Mouse (Mus musculus) stomach, embryonic 14.5 days (tissue): ENCODE measurements around the gene Mapk14. TPM values are rescaled to one million over a fixed set of nuclear protein-coding genes. Genes with fewer than 3 reads are reported as not detected.

Experiments used
- ATAC-seq: fragments of 200-750 bp; cut with Nextera tagmentation; 2 replicates; pipeline ENCODE4 v1.8.0; 2017; ENCODE audit warnings: low read depth, moderate TSS enrichment; ENCODE audit not compliant: insufficient number of reproducible peaks, insufficient read depth, low FRiP score
- H3K27ac ChIP-seq: fragments of 300-500 bp; sonication (generic); 2 replicates; pipeline ENCODE4 v1.5.1; 2014; ENCODE audit warnings: mild to moderate bottlenecking, low read length, moderate library complexity, mixed read lengths
- H3K27me3 ChIP-seq: fragments of 300-500 bp; sonication (generic); 2 replicates; pipeline ENCODE4 v1.6.1; 2014; ENCODE audit warnings: low read length, control low read depth, mixed read lengths; ENCODE audit not compliant: control insufficient read depth, insufficient read depth
- H3K36me3 ChIP-seq: fragments of 300-500 bp; sonication (generic); 2 replicates; pipeline ENCODE4 v1.6.1; 2014; ENCODE audit warnings: mild to moderate bottlenecking, control low read depth, low read length, moderate library complexity, mixed read lengths; ENCODE audit not compliant: control insufficient read depth, insufficient read depth
- H3K4me1 ChIP-seq: fragments of 300-500 bp; sonication (generic); 2 replicates; pipeline ENCODE4 v1.6.1; 2014; ENCODE audit warnings: low read length, control low read depth, mixed read lengths; ENCODE audit not compliant: control insufficient read depth, insufficient read depth
- H3K4me2 ChIP-seq: fragments of 300-500 bp; sonication (generic); replicated peaks from 2 replicates; pipeline ENCODE4 v1.6.1; 2014; ENCODE audit warnings: low read depth, low read length, control low read depth
- H3K4me3 ChIP-seq: fragments of 300-500 bp; sonication (generic); 2 replicates; pipeline ENCODE4 v1.5.1; 2014; ENCODE audit warnings: low read depth, low read length, control low read depth
- H3K9ac ChIP-seq: fragments of 300-500 bp; sonication (generic); replicated peaks from 2 replicates; pipeline ENCODE4 v1.6.1; 2014; ENCODE audit warnings: low read depth, mild to moderate bottlenecking, control low read depth, low read length, moderate library complexity, mixed read lengths
- H3K9me3 ChIP-seq: fragments of 300-500 bp; sonication (generic); 2 replicates; pipeline ENCODE4 v1.6.1; 2016; ENCODE audit warnings: low read depth, low read length, control low read depth; ENCODE audit not compliant: control insufficient read depth
- WGBS: fragments of 180-500 bp; shearing (Covaris S2); extraction: QIAGEN DNeasy Blood & Tissue Kit; methylation state at CpG from one replicate; pipeline ENCODE4 v1.1.7; 2014; 5-methylcytosine and 5-hydroxymethylcytosine counted together
- polyA plus RNA-seq: library from polyadenylated mRNA; unstranded; fragments of >200 nt; fragmentation: Nextera tagmentation; extraction: Ambion mirVana; gene quantifications from 2 replicates; pipeline ENCODE4 v1.2.1, GENCODE M21; 2014

Gene Mapk14
- polyA plus RNA-seq, 1 experiment from 2014 or later = 53.4 TPM

DNA sequence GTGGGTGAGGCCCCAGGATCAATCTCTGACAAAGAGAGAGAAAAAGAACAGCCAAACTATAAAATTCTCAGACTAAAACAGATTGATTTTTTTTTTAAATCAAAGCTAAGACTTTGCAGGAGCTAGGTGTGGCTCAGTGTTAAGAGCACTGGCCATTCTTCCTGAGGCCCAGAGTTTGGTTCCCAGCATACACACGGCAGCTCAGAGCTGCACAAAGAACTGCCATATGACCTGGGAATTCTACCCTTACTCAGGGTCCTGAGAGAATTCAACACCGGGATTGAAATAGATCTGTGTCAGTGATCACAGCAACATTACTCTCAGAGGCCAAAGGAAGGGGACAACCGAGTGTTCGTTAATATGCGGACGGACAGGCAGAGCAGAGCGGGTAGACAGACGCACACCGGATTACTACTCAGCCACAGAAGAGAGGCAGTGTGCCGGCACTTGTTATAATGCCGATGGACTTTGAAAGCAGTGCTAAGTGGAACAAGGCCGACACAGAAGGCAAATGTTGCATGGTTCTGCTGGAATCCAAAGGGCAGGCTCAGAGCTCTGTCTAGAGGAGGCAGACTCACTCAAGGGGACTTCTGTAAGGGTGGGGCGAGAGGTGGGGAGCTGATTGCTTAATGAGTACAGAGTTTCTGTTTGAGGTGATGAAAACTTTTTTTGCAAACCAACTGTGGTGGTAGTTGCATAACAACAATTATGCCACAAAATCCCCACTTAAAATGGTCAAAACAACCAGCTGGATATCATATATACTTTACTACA lies 8.6 kb upstream of the Mapk14 start:
- H3K4me2 ChIP-seq = no peak overlapping the region
- ATAC-seq = no peak
- no peaks in the 10 kb centered on the region for H3K27me3 ChIP-seq
- no peak overlapping the region for H3K4me3 ChIP-seq
- 80% methylated on average over 13 of the region's 13 CpGs for WGBS
- H3K4me1 ChIP-seq = no peaks in the 10 kb centered on the region
- H3K36me3 ChIP-seq = no peaks in the 10 kb centered on the region
- no peaks in the 10 kb centered on the region for H3K9me3 ChIP-seq
- H3K27ac ChIP-seq = no peak overlapping the region
- no peak overlapping the region for H3K9ac ChIP-seq

DNA sequence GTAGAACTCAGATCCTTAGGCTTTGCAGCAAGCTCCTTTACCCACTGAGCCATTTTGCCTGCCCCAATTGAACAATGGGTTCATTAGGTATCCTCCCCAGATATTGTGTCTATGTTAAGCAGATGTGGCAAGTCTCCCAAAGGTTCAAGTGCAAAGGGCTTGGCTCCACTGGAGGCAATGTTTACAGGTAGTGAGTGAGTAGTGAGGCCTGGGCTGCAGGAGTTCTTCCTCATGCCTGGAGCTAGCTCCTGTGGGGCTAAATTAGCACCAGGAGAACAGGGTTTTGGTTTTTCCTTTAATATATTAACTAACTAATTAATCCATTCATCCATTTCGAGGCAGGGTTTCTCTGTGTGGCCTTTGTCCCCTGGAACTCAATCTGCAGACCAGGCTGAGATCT lies 7.5 kb upstream of the Mapk14 start:
- Histone ChIP-seq H3K4me3 (no peak overlapping the region), H3K9ac (no peak overlapping the region), H3K4me2 (no peak overlapping the region), H3K9me3 (no peaks in the 10 kb centered on the region), H3K27ac (no peak overlapping the region), H3K36me3 (no peaks in the 10 kb centered on the region), H3K27me3 (0 out of 2 replicates have a peak, but pooled peaks cover 2% of the 10 kb centered on the region), H3K4me1 (no peaks in the 10 kb centered on the region)
- no peak for ATAC-seq
- 68% methylated on average over 1 of the region's 1 CpGs for WGBS

DNA sequence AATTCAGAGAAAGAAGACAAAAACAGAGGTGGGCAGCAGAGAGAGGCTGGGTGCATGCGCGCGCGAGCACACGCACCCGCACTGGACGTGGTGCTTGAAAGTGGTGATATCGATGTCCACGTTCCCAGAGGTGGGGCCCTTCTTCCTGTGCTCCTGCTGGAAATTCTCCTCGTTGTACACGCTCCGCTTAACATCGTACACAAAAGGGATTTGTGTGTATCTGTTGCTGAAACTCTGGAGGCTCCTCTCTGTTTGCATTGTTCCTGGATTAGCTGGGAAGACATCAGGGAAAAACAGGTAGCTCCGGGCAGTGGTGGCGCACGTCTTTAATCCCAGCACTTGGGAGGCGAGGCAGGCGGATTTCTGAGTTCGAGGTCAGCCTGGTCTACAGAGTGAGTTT lies 6.5 kb upstream of the Mapk14 start:
- ATAC-seq = no peak
- WGBS = 86% methylated on average over 19 of the region's 19 CpGs
- no peak overlapping the region for H3K4me3 ChIP-seq

DNA sequence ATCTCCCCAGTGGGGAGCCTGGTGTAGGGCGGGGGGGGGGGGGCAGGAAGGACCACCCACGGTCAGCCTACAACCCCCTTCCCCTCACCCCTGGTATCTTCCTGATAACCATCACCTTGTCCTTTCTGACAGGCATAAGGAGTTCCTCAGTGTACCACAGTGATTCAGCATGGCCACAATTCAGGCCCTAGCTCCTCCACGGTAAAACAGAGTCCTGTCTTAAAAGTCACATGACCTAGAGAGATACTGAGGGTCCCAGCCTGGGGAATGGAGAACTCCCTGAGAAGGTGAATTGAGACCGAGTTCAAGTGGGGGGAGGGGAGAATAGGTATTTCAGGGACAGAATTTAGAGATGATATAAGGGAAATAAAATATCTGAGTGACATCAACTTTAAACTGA lies 3.8 kb upstream of the Mapk14 start:
- no peak overlapping the region for H3K4me2 ChIP-seq
- 40% methylated on average over 4 of the region's 4 CpGs for WGBS
- ATAC-seq = no peak
- H3K27ac ChIP-seq = no peak overlapping the region
- no peak overlapping the region for H3K4me3 ChIP-seq
- no peak overlapping the region for H3K9ac ChIP-seq
- no peaks in the 10 kb centered on the region for H3K36me3 ChIP-seq
- no peaks in the 10 kb centered on the region for H3K9me3 ChIP-seq
- H3K4me1 ChIP-seq = peaks cover 5% of the 10 kb centered on the region; the same call in 1 of the 2 replicates
- H3K27me3 ChIP-seq = 0 out of 2 replicates have a peak, but pooled peaks cover 2% of the 10 kb centered on the region

More for the DNA sequence above, 6.5 kb upstream of the Mapk14 start:
- Histone ChIP-seq H3K9me3 (no peaks in the 10 kb centered on the region), H3K4me1 (peaks cover 3% of the 10 kb centered on the region; the same call in 1 of the 2 replicates), H3K4me2 (no peak overlapping the region), H3K36me3 (no peaks in the 10 kb centered on the region), H3K27me3 (0 out of 2 replicates have a peak, but pooled peaks cover 2% of the 10 kb centered on the region), H3K27ac (no peak overlapping the region), H3K9ac (no peak overlapping the region)

DNA sequence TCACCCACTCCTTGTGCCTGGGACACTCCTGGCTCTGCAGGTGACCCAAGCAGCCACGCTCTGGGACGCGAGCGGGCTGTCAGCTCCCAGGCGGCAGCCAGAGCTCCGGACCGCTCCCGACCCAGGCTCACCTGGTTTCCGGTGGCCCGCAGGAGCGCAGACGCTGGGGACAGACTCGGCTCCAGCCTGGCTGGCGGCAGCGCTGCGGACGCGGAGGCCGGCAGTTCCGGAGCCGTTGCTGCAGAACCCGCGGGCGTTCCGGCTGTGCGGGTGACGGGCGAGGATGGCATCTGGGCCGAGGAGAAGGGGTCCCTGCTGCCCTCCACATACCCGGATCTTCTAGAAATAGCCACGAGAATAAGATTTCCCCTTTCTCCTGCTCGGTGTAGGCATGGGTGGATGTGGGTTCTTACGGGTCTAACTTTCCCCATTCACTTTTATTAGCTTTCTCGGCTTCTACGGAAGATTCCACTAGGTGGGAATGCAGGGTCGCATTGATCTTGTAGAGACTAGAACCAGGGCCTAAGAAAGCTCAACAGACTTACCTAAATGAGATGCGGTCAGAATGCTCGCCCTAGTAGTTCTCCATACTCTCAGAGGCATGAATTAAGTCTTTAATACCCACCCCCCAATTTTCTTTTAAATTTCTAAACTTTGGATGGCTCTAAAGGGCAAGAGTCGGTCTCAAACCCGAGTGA lies 1.4 kb upstream of the Mapk14 start, which contains the start of gene Slc26a8:
TSS of gene Slc26a8 (minus strand) at position 648 of the 698 bp plus-strand sequence.
- Histone ChIP-seq H3K4me1 (peaks cover 19% of the 10 kb centered on the region), H3K9ac (peak within 1 kb of the TSS; percentile 46), H3K27ac (peak within 1 kb of the TSS; percentile 96), H3K4me2 (peak within 1 kb of the TSS; percentile 79), H3K27me3 (0 out of 2 replicates have a peak, but pooled peaks cover 2% of the 10 kb centered on the region), H3K9me3 (no peaks in the 10 kb centered on the region), H3K36me3 (no peaks in the 10 kb centered on the region; the same call in 1 of the 2 replicates), H3K4me3 (peak within 1 kb of the TSS; percentile 99)
- WGBS = 9% methylated on average over 40 of the region's 40 CpGs
- ATAC-seq = no peak

DNA sequence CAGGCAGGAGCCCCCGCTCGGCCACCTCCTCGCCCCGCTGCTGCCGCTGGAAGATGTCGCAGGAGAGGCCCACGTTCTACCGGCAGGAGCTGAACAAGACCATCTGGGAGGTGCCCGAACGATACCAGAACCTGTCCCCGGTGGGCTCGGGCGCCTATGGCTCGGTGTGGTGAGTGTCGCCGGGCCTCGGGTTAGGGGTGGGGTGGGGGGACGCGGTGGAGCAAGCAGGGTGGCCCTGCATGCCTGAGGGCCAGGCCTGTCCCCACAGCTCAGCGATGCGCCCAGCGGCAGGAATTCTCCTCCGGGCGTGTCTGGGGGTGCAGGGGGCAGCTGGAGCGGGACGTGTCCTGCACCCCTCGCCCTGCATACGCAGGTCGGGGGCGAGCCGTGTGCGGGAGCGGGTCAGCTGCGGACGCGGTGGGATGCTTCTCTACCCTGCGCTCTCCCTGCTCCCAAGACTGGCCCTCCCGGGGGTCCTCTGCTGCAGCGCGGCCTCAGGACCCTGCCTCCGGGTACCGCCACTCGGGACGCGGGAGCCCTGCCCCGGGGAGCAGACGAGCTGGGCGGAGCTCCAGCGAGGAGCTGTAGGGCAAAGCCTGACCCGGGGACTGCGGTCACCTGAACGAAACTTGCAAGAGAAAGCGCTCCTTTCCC lies 685 bp downstream of the Mapk14 start:
- H3K4me3 ChIP-seq = peak overlapping the region; percentile 99
- peaks cover 31% of the 10 kb centered on the region for H3K4me1 ChIP-seq
- no peaks in the 10 kb centered on the region for H3K9me3 ChIP-seq
- H3K9ac ChIP-seq = peak overlapping the region; percentile 86
- ATAC-seq = peak; percentile 17; the same call in 1 of the 2 replicates
- peak overlapping the region; percentile 96 for H3K27ac ChIP-seq
- no peaks in the 10 kb centered on the region; the same call in 1 of the 2 replicates for H3K36me3 ChIP-seq
- WGBS = 1% methylated on average over 52 of the region's 53 CpGs
- peak overlapping the region; percentile 79 for H3K4me2 ChIP-seq
- 0 out of 2 replicates have a peak, but pooled peaks cover 2% of the 10 kb centered on the region for H3K27me3 ChIP-seq

DNA sequence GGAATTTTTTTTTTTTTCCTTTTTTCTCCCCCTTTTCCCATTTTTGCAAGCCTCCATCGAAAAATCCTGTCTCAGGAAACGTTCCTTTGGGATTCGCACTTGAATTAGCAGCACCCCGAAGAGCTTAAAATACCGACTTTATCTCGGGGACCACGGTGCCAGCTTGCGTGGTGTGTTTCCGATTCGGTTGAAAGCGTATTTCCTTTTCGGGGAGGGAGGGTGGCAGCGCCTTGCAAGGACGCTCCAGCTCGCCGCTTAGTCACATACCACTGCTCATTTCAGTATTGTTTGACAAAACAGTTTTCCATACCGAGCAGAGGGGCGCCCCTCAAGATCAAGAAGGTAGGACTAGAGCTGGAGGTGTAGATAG lies 1.2 kb downstream of the Mapk14 start:
- peak overlapping the region; percentile 96 for H3K27ac ChIP-seq
- H3K9ac ChIP-seq = peak overlapping the region; percentile 86
- under 1% methylated on average over 18 of the region's 18 CpGs for WGBS
- H3K4me3 ChIP-seq = peak overlapping the region; percentile 99
- H3K4me1 ChIP-seq = peaks cover 37% of the 10 kb centered on the region
- 0 out of 2 replicates have a peak, but pooled peaks cover 2% of the 10 kb centered on the region for H3K27me3 ChIP-seq
- no peaks in the 10 kb centered on the region for H3K9me3 ChIP-seq
- peak overlapping the region; percentile 79 for H3K4me2 ChIP-seq
- ATAC-seq = no peak
- no peaks in the 10 kb centered on the region; the same call in 1 of the 2 replicates for H3K36me3 ChIP-seq

DNA sequence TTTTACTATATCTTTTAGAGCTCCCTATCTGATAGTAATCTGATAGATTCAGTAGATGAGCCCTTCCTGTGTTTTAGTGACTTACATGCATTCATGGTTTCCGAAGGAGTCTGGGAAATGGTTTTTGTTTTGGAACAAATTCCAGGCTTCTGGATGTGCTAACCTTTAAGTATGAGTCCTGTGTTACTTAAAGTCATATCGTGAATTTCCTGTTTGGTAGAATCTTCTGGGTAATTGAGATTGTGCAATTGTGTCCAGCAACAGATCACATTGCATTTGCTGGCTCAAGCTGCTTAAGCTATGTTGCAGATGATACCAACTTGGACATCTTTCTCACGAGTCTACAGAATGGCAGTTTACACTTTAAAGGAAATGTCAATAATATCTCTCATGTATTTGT lies 2.0 kb downstream of the Mapk14 start:
- Histone ChIP-seq H3K27me3 (0 out of 2 replicates have a peak, but pooled peaks cover 2% of the 10 kb centered on the region), H3K27ac (no peak overlapping the region), H3K4me2 (peak overlapping the region; percentile 79), H3K9me3 (no peaks in the 10 kb centered on the region), H3K9ac (peak overlapping the region; percentile 86; the same call in 1 of the 2 replicates), H3K36me3 (no peaks in the 10 kb centered on the region; the same call in 1 of the 2 replicates), H3K4me1 (peaks cover 42% of the 10 kb centered on the region), H3K4me3 (peak overlapping the region; percentile 99)
- ATAC-seq = no peak
- WGBS = 34% methylated on average over 3 of the region's 3 CpGs
